ENCODE assay signal across 13 mouse cellular contexts in the genomic region with DNA sequence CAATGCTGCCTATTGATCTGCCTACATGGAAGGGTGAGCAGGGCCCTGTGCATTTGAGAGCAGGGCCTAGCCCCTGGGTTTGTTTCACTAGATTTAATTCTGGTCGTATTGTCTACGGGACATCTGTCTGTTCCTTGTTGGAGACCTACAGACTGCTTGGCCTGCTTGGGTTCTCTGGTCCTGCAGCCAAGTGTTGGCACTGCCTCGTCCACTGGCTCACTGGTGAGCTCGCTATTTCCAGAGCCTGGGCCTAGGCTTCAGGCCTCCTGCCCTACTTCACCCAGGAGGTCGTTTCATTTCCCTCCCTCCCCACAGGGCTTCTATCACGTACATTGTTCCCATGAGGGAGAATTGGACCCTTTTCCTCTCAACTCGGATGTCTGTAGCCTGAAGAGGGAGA.
A peak's percentile ranks its signal among the peaks of the same experiment; 100 is the strongest.
DNase-seq lines count a peak whose midpoint lies in the region.
"Had no signal": no experiment of that assay in that cellular context is flagged by ENCODE, and none has a peak within 500 bp of the region (broad histone marks: within the 10 kb centered on the region; RNA-seq: fewer than 3 reads in every experiment).

No protein-coding gene starts in this region.

- intact Hi-C loops in left cerebral cortex, postnatal 4 days (cut with DNase I) = loop anchor here (10.0 kb wide), 1 partner anchor 282 kb away; the partner anchor contains the start of gene Vstm2l
- intact Hi-C loops in left cerebral cortex, postnatal 14 days (cut with DNase I) = loop anchor here (10.0 kb wide), 1 partner anchor 292 kb away; no protein-coding TSS in a partner anchor

- peak; percentile 55 to 71 for DNase-seq in cerebellum, postnatal 10 days
- DNase-seq in cerebellum, adult 18-20 months = no peak
- DNase-seq in gastrocnemius, adult 18-20 months (ENCODE audit: low spot score) = peak; percentile 9
- no peak for DNase-seq in gastrocnemius, postnatal 25 days
- peak; percentile 35 for DNase-seq in left cerebral cortex, postnatal 4 days
- DNase-seq in left cerebral cortex, postnatal 14 days (ENCODE audit: low spot score in 2 of 2) = no peak
- DNase-seq: adrenal gland, postnatal 10 days; adrenal gland, postnatal 36 days; gastrocnemius, postnatal 10 days; heart, adult 18-20 months; heart, postnatal 10 days; heart, postnatal 36 days; kidney, adult 2 months had no signal

Comparison
In these comparisons a context has a peak if more than half of its experiments do, and no peak if none do; other contexts are left out.
1. DNase-seq: peak in cerebellum, postnatal 10 days (2 of 2), gastrocnemius, adult 18-20 months (single experiment) and left cerebral cortex, postnatal 4 days (single experiment); none in cerebellum, adult 18-20 months (0 of 2), gastrocnemius, postnatal 25 days (single experiment) and left cerebral cortex, postnatal 14 days (0 of 2).